Mouse (Mus musculus): ENCODE measurements at regions not wholly inside any gene's neighbourhood (a gene's known extent, or its start where the extent isn't known, plus 50 kb on each side); places are given as distances from the start of the nearest gene placed in this dataset.

DNA sequence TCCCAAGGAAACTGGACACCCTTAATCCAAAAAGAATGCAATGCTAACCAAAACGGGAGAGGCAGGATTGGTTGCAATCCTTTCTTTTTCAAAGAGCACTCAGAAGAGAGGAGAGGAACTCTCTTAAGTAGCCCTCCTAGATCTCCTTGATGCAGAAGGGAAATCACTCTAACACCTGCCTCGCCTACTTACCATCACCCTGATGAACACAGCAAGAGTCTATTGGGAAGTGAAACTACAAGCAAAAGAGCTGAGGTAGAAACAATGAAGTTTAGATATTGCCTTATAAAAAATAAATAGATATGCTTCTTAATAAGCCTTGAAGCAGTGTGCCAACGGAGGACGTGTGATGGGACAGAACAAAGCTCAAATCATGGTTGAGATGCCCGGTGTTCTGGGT, 177.4 kb downstream of the Gsdmc2 start:
- DNase-seq: no peak

DNA sequence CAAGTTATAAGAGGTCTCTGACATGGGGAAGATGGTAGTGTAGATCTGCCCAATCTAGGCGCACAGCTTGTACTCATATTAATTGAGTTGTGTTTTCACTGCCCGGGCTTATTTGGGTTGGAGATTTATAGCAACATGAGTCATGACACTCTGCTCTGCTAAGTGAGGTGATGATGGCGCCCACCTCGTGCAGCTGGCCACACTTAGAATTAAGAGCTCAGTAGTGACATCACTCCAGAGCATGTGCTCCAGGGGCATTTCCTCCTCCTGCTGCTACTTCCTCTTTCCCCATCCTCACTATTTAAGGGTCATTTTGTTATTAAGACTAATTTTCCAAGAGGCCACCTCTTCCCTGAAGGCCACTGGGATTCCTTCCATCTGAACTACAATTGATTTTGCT, 179.5 kb downstream of the Gsdmc2 start:
- no peak for DNase-seq

DNA sequence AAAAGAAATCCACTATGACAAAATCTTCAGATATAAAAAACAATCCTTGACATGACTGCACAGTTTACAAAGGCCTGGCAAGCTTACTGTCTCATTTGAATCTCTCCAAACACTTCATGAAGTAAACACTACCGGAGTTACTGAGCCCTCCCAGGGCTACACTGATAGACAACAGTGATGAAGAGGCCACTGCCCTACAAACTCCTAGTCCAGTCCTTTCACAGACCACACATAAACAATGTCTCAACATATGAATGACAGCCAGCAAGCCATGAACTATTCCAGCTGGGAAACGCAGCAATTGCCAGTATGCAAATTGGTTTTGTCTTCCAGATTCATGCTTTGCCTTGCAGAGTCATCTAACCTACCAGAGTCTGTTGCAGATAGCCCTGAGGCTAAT, 180.1 kb downstream of the Gsdmc2 start:
- no peak for DNase-seq

DNA sequence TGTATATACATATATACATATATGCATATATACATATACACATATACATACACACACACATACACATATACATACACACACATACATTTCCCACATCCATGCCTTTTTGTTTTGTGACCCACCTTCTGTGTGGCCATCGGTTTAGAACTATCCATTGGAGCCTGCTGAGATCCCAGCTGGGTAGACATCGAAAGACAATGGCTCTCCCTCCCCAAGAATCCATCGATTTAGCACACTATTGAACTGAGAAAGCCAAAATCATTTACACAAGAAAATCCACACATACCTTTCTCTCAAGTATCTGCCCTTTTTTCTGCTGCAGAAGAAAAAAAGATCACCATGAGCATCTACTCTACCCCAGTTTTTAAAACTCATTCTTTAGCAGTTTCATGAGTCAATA, 182.8 kb downstream of the Gsdmc2 start:
- DNase-seq: no peak

DNA sequence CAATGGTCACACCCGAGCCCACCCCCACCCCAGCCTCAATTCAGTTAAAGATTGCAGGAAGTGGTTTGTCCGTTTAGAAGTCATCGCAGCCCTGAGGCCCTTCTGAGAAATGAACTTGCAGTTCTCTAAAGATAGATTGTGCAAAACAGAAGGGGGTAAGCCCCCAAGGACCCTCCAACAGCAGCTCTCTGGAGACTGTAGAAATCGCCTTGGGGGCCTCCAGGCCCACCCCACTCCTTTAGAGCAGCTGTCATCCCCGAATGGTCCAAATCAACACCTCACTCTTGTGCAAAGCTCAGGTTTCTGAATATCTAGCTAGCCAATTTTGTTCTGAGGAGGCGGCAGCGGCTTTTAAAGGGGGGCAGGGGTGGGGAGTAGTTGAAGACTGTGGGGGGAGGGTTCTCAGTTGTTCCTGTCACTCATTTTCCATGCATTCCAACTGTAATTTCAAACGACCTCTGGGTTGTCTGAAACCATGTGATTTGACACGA, 186.9 kb downstream of the Gsdmc2 start:
- no peak for DNase-seq

DNA sequence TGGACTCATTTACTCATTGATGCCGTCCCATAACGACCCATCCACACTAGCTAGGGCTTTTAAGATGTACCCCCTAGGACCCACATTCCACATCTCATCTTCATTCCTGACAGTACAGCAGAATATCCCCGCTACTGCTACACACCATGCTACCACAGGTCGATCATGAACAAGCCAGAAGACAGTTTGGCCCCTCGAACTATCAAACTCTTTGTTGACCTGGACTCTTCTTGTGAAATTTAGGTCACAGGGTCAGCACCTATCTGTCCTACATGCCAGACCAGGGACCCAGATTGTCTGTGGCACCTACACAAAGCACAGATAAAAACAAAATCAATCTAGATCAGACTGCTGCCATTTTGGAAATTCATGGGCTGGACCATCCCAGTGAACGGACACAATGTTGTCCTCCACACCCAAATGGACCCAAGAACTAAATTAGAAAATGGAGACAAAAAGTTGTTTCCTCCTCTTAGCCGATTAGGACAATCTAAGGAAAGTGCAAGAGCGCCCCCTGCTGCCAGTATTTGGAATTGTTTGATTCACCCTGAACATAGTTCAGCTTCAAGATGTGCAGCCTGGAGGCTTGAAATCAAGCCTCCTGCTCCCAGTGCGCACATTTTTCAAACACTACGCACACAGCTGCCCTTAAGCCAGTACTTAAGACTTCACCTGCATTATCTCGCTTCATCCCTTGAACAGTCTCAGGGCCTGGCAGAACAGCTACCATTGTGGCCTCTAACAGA, 192.6 kb downstream of the Gsdmc2 start:
- DNase-seq: peak; percentile 52

DNA sequence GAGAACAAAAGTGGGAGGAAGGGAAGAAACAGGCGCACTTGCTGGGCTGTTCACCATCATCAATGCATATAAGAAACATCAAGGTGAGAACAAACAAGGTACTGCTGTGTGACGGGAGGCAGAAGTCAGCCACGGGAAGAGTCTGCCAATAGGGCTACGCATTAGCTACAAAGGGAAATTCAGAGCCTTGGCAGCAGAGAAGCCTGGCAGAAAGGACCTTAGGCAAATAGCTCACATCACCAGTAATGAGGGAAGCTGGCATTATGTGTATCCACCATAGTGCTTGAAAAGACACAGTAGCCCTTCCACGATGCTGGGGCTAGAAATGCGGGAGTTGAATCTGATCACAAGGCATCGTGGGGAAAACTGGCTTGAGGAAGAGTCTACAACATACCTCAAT, 193.9 kb downstream of the Gsdmc2 start:
- DNase-seq: no peak

DNA sequence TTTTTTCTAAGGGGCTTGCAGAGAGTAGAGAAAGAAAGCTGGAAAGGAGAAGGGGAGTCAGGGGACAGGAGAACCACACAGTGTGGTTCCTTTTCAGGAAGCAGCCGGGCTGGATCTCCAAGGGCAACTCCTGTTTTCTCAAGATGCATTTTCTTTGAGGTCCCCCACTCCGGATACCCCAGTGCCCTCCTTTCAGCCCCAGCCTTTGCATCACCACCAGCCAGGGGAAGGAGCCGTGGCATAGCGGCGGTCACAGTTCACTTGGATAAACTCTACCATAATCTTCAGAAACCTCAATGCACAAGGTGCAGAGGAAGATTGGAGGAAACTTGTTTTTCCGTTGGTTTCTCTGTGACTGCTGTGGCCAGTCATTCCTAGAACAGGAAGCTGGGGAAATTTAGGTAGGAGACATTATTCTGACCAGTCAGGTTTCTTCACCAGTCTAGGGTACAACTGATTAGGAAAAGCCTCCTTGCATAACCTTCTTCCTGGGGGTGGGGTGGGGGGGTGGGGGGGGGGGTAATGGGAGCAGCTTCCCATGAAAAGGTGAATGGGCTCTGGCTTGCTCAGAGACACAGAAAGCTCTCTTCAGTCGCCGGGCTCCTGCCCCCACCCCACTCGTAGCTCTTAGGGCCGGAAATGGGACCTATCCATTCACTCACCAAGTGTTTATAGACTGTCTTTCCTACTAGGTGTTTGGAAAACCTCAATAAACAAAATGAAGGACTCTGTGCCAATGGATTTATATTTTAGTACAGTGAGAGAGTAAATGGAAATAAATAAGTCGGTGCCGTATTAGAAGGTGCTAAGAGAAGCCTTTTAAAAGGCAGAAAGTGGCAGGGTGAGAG, 196.6 kb downstream of the Gsdmc2 start:
- DNase-seq: no peak

DNA sequence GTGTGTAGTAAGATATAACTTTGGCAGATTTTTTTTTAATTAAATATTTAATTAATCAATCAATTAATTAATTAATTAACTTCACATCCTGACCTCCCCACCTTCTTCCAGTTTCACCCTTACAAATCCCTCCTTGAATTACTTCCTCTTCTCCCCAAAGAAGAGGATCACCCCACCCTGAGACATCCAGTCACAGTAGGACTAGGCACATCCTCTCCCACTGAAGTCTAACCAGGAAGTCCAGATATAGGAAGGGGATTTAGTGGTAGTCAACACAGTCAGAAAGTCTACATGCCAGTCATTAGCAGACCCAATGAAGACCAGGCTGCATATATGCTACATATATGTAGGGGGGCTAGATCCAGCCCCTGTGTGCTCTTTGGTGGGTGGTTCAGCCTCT, 220.2 kb downstream of the Gsdmc2 start:
- no peak for DNase-seq

DNA sequence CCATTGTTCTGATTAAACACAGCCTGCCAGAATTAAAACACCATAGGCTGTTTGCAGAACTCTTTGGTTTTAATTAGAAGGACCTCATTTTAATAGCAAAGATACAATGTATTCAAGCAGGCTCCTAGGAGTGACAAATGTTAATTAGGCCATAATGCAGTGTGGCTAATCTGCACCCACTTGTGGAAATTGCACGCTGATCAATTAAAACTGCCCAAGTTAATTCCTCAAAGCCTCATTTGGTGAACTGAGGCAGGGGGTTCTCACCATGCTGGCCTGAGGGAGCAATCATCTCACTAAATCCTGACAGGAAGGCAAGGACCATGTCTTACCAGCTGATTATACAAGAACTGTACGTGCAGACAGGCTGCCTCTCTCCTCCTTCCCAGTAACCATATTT, 220.7 kb downstream of the Gsdmc2 start:
- DNase-seq: no peak

DNA sequence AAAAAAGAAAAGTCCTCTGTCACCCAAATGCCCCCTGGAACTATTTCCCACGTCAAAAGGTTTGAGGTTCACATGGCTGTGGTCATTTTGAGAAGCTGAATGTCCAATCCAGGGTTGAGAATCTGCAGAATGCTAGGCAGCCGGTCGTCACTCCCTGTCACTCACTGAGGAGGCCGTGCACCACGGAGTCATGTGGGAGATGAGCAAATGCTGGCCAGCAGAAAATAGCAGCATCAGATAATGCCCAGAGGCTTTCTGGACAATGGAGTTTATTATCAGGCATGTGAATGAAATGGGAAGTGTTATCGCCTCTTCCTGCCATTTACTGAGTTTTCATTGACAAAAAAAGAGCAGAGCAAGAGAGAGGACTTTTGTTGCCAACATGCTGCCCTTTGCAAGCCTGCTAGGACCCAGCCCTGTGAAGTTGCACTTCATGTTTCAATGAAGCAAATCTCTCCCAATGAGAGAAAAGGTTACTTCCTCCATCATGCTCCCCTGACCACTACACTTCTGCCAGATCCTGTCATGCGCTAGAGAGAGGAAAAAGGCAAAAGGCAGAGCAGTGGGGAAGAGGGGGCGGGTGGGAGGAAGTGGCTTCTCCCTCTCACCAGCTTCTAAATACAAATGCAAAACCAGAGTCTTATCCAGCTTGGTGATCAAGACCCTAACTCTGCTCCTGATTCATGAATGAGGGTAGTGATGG, 228.3 kb downstream of the Gsdmc2 start:
- DNase-seq: peak; percentile 56

DNA sequence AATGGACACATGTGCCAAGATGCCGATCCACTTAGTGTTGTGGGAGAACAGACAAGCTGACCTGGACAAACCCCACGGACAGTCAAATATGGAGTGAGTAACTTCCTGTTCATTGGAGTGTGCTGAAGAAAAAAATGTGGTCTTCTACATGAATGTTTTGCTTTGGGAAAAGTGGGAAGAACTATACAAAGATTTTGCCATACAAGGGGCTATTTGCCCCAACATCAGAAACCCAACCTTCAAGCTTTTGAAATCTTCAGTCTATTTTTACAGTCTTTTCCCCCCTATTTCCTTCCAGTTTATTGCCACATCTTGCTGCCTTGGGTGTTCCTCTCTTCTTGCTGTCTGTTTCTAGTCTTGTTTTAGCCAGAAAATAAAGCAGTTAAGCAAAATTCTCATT, 230.8 kb downstream of the Gsdmc2 start:
- DNase-seq: no peak

DNA sequence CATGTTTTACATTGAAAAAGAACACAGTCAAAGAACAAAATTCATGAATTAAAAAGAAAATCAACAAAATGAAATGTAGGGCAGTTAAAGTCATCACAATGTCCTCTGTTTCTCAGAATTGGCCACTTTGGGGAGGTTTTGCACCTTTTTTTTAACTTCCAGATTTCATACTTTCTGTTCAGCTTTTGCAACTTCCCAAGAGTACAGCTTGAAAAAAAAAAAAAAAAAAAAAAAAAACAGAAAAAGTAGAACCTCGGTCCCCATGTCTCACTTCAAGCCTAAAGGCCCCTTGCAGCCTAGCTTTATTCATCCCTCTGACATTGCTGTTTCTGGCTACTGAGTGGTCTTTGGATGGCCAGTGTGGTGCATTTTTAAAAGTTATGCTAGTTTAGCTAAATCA, 231.9 kb downstream of the Gsdmc2 start:
- no peak for DNase-seq

DNA sequence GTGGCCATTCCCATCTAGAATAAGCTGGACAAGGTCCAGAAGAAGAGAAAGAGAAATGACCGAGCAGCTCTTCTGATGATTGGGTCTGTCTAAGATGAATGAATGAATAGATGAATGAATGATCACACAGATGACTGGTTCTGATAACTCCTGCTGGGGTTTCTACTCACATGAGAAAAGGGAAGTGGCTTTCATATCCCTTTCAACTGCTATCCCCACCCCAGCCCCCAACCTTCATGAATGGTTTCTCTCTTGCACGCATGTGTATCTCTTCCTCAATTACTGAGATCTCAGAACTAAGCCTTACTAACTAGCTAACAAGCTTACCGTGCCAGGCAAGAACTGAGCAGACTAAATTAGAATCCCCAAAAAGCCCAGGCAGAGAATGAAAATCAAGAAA, 233.8 kb downstream of the Gsdmc2 start:
- no peak for DNase-seq

DNA sequence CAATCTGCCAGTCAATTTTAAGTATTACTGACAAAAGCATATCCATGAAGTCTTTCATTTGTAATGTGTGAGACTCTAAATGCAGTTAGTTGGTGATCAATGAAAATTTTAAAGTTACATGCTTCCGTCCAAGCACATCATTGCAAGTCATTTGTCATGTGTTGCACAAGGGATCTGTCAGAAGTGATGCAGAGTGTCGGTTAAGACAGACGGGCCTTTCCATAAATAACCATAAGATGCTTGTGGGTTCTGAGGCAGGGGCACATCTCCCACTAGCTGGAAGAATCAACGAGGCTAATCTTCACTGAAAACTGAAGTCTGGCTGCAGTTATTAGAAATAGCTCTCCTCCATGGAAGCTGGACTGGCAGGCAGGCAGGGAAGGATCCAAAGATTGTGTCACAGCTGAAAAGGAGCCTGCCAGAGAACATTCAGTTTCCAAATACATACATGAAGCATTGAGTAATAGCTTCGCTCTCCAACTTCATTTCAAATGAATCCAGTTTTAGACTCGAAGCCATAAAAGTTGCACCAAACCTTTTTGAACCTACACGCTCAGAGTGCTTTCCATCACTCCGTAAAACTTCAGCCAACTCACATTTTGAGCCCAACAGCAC, 241.8 kb downstream of the Gsdmc2 start:
- DNase-seq: no peak

DNA sequence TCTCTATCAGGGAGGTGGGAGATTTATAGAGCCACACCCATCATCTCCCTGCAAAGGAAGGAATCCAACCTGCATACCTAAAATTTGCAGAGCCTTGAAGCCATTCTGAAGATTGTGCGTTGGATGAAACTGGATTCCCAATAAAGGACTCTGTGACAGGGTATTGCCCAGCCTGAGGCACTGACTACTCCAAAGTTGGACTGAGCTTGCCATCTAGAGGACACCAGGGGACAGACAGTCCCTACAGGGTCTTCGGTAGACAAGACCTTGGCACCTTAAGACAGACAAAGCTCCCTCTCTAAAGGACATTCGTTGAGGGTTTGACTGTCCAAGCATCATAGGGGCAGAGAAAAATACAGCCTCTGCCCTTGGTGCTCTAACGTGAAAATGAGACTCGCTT, 243.4 kb downstream of the Gsdmc2 start:
- peak; percentile 60 for DNase-seq

DNA sequence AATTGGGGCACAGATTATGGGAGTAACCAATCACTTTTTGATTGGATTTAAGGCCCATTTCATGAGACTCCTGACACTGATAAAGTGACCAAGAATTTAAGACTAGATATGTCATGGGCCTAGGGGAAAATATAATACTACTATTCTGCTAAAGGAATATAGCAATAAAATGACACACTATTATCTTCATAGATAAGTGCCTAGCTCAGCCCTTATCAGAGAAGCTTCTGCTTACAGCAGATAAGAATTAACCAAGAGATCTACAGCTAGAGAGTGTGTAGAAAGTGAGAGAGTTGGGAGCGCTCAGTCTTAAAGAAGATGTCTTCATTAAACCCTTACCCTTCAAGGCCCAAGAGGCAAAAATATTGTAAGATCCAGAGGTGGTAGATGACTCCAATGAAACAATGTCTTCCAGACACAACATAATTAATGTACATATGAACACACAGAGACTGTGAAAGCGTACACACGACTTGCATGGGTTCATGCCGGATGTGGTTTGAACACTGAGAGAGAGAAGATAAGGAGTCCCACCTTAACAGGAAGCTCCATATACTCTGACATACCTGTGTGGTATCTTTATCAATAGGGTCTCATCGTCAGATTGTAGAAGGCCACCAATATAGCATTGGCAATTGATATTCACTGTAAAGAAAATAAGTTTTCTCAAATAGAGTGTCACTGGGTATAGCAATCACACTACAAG, 252.1 kb downstream of the Gsdmc2 start:
- DNase-seq: no peak

DNA sequence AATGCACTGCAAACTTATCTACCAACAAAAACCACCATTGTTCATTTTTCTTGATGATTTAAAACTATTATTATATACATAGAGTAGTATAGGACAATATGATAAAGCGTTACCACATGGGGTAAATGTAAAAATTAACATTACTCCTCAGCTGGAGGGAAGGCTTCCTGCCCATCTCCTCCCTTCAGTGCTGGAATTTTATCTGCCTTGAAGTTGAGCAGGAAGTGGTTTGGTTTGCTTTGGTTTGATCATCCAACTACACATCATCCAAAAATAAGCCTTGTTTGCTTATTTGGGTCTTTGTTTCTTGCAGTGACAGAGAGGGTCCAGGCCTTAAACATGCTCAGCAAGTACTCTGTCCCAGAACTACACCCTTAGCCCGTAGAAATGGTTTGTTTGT, 285.7 kb downstream of the Gsdmc2 start:
- DNase-seq: no peak

DNA sequence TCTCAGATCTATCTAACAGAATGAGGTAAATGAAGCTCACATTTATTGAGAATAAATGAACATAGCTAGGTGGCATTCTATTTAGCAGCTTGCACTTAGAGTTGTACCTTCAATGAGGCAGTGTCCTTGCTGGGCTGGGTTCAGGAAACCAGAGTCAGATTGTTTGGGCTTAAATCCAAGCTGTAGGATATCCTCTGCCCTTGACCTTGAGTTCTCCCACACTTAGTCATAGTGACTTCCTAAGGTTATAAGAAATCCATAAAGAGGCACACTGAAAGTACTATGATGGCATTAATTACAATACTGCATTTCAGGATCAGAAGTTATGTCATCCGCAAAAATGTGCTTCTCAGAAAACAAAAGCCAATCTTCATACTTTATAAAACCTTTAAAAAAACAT, 286.3 kb downstream of the Gsdmc2 start:
- no peak for DNase-seq

DNA sequence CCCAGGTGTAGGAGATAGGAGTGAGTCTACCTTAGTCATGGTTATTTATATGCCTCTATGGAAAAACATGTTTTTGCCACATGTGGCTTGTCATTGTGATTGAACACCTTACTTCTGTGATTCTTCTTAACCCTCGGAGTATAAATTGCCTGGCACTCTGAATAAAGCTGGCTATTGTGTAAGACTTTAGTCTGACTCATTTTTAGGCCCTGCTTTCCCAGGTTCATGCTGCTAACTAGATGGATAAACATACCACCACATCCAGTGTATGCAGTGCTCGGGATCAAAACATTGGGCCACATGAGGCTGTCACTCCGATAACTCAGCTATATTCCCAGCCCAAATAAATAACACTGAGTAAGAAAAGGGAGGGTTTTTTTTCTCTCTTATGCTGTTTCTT, 287.2 kb downstream of the Gsdmc2 start:
- no peak for DNase-seq

DNA sequence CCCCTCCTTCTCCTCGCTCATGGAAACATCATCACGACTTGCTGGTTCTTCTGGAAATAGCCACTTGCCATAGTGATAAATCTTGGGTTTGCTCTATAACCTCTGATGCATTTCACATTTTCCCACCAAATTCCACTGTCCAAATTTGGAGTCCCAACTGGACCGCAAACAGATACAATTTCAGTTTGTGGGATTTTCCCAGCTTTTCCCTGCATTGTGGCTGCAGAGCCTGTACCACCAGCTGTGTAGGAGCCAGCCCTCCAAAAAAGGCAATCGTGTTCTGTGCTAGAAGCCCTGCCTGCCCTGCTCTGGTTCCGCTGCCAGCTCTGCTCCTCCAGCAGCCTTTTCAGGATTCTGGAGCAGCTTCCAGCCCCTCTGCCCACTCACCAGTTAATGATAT, 291.4 kb downstream of the Gsdmc2 start:
- DNase-seq: no peak

DNA sequence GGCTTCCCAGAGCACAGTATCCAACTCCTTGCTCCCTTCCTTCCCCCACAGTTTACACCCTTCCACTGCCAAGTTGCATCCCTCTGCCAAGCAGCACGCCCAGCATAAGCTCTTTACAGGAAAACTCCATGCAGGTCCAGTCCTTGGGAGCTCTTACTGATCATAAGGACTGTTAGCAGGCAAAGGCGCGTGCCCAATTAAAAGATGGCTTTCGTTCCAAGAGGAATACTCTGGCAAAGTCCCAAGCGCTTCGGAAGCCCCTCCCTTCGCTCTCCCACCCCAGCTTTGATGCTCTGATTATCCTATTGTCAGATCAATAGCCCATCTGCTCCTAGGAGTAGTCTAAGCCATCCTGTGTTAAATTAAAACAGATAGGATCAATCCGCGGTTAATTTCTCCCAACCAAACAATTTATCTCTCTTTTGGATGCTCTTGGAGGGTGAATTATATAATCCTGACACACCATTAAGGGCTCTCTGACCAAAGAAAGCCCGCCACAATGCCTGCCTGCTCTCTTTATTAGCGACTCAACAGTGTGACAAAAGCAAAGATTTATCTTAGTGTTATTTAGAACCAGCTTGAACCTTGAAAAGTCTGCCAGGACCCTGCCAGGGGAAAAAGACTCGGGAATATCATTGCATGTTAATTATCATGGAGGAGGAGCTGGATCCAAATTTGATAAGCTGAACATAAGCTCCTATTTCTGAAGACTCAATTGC, 312.5 kb downstream of the Gsdmc2 start:
- DNase-seq: peak; percentile 55
